Mouse (Mus musculus) heart, postnatal 14 days (tissue): ENCODE results near the gene Muc3. TPM values are rescaled to one million over a fixed set of nuclear protein-coding genes. Genes with fewer than 3 reads are reported as not detected.
"Not testable (repeated sequence)": the region's sequence is repeated elsewhere in the genome, so short reads cannot be mapped to it uniquely, and the experiment has no call there.

ENCODE experiments used
- DNase-seq, 2 experiments: peaks; one replicate each; pipeline ENCODE4 v3.0.0; 2021 to 2022
- intact Hi-C: fragments of 180-260 bp; cut with DNase I; formaldehyde crosslinking; loops from one replicate; pipeline ENCODE4 v1.15.1; 2025
- long read RNA-seq, 2 experiments: library from polyadenylated mRNA; stranded (forward); transcript quantifications; one replicate each; pipeline ENCODE4 v2.0.0; 2021
- total RNA-seq, 2 experiments: library from RNA; stranded (reverse); gene quantifications; 2 replicates each; pipeline ENCODE4 v1.2.3; 2021

The Muc3 gene
- total RNA-seq: not detected
- long read RNA-seq, experiment 1: 0 reads
- long read RNA-seq, experiment 2: 0 reads

DNA sequence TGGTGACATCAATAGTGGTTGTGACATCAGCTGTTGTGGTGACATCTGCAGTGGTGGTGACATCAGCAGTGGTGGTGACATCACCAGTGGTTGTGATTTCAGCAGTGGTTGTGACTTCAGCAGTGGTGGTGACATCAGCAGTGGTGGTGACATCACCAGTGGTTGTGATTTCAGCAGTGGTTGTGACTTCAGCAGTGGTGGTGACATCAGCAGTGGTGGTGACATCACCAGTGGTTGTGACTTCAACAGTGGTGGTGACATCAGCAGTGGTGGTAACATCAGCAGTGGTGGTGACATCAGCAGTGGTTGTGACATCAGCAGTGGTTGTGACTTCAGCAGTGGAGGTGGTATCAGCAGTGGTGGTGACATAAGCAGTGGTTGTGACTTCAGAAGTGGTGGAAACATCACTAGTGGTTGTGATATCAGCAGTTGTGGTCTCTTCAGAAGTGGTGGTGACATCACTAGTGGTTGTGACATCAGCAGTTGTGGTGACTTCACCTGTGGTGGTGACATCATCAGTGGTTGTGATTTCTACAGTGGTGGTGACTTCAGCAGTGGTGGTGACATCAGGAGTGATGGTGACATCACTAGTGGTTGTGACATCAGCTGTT, at the start of gene Muc3:
Gene Muc3 (minus strand): TSS at position 51 of the 611 bp plus-strand sequence.
- intact Hi-C loops: not testable (repeated sequence)

DNA sequence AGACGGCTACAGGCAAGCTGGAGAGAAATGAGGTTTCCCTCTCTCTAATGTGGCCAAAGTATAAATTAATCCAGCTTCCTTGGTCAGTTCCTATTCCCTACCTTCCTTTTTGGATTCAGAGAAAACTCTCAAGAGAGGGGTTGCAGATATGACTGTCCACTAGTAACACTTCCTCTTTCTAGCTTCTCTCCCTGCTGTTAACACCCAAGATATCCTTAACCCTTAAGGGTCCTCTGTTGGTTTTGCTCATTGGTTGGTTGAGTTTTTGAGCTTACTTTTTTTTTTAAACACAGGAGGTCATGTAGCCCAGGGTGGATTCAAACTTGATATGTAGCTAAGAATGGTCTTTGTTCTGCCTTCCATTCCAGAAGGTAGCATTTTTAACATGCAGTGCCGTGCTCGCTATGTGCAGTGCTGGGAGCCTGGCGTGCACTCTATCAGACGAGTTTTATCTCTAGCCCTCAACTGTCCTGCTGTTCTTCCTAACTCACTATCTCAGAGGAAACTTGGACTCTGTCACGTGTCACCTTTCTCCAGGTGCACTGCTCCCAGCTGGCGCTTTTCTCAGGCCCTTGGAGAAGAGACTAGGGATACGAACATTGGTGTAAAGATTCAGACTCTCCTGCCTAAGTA, 45.5 kb upstream of the Muc3 start:
- intact Hi-C loops: no loop called here
- no peak for DNase-seq

More for the DNA sequence above, at the start of gene Muc3:
- not testable (repeated sequence) for DNase-seq

DNA sequence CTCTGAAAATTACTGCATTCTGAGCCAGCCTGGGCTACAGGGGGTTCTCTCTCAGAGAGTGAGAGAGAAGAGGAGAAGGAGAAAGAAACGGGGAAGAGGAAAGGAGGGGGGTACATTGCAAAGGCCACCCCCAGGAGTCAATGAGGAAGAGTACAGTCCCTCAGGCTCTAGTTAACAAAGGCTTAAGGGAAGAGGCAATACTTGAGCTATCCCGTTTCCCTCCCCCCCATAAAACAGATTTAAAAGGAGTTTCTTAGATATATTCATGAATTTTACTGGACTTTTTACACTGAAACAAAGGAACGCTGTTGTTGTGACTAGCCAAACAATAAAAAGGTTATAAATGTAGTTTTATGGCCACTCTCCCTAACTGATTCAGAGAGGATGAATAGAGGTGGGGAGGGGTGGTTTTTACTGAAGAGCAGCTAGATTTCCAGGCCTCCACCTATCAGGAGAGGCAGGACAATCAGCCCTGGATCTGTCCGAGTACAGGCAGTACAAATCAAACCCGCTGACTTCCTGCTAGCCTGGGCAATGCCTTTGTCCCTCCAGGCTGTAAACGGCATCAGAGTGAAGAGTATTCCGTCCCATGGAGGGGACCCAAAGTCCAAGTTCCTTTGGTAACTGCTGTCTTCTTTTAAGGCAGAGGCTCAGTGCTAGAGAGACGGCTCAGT, 44.3 kb upstream of the Muc3 start:
- intact Hi-C loops: no loop called here
- DNase-seq: no peak

DNA sequence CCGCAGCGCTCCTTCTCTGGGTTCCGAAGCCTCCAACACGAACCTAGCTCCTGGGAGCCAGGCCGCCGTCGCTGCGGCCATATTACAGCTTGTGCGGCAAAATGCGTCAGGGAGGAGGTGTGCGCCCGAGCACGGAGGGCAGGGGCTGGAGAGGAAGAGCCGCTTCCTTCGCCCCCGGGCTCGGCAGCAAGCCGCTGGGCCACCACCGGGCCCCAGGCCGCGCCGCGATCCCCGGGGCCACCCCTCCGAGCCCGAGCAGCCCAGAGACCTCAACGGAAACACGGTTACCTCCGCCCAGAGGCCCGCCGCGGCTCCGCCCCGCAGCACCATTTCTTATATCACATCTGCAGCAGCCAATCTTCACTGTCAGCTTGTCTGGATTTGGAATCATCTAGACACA, 40.2 kb upstream of the Muc3 start:
- intact Hi-C loops: no loop called here
- peak in 1 of 2 experiments; percentile 16 for DNase-seq

DNA sequence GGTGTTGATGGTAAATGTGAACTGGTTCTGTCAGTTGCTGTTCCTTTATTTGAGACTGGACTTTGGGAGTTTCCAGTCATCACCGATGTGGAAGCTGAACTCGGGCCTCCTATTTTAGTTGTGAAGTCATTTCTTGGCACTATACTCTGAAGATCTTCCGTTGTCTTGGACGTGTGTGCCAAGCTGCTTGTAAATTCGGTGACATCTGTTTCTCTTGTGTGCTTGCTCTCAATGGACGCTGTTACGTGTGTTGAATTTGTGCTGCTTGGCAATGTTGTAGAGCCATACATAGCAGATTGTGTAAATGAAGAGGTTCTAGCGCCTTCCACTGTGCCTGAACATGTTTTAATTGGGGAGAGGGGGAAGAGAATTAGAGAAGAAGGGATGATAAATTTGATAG, 36.2 kb upstream of the Muc3 start:
- peak in 1 of 2 experiments; percentile 6 for DNase-seq
- intact Hi-C loops: no loop called here

DNA sequence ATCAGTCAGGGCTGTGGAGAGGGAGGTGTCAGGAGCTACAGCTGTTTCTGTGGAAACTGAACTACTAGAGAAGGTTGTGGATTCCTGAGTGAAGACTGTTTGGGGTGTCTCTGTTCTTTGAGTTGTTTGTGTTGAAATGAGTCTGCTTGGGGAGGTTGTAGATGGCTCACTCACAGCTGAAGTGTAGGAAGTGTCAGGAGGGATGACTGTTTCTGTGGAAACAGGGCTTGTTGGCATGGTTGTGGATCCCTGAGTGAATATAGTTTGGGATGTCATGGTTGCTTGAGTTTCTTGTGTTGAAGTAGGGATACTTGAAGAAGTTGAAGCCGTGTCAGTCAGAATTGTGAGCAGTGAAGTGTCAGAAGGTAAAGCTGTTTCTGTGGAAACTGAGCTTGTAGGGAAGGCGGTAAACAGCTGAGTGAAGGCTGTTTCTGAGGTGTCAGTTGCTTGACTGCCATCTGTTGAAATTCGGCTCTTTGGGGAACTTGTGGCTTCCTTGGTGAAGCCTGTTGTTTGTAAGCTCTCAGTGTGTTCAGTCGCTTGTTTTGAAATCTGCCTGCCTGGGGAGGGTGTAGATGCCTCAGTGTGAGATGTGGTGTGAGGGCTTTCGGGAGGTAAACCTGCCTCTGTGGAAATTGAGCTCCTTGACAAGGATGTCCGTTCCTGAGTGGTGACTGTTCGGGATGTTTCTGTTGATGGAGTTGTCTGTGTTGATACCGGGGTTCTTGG, 30.7 kb upstream of the Muc3 start:
- intact Hi-C loops: no loop called here
- DNase-seq: no peak

DNA sequence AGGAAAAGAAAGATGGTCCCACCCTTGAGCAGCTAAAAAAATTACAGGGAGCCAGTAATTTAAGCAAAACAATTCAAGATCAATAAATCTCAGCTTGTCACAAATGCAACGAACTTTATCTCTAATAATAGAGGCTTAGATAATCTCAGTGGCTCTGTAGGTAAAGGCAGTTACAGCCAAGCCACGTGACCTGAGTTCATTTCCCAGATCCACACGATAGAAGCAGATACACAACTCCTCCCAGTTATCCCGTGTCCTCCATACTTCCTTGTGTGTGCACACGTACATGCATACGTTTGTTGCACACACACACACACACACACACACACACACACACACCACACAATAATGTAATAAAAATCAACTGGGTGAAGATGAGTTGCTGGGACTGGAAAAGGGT, 24.8 kb upstream of the Muc3 start:
- intact Hi-C loops: no loop called here
- no peak for DNase-seq

DNA sequence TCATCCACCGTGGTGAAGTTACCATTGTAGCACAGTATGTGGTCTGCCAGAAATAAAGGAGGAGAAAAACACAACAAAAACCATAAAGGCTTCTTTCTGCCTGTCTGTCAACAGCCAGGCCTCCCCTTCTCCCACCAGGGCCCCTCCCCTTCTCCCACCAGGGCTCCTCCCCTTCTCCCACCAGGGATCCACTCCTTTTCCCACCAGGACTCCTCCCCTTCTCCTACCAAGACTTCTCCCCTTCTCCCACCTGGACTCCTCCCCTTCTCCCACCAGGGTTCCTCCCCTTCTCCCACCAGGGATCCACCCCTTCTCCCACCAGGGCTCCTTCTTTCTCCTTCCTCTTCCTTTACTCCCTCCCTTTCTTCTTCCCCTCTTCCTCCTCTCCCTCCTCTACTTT, 23.5 kb upstream of the Muc3 start:
- intact Hi-C loops: no loop called here
- no peak for DNase-seq

DNA sequence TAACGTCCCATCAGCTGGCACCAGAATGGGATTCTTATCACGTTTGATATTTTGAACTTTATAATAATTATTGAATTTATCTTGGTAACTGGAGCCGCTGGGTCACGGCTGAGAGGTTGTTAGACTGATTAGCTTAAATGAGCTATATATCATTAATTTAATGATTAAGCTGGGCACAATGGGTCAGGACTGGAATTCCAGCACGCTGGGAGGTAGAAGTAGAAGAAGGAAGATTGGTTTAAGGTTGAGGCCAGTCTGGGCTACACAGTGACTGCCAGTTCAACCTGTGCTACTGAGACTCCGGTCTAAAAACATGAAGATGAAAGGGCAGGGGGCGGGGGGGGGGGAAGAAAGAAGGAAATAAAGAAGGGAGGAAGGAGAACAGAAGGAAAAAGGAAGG, 22.4 kb upstream of the Muc3 start:
- intact Hi-C loops: no loop called here
- DNase-seq: no peak

DNA sequence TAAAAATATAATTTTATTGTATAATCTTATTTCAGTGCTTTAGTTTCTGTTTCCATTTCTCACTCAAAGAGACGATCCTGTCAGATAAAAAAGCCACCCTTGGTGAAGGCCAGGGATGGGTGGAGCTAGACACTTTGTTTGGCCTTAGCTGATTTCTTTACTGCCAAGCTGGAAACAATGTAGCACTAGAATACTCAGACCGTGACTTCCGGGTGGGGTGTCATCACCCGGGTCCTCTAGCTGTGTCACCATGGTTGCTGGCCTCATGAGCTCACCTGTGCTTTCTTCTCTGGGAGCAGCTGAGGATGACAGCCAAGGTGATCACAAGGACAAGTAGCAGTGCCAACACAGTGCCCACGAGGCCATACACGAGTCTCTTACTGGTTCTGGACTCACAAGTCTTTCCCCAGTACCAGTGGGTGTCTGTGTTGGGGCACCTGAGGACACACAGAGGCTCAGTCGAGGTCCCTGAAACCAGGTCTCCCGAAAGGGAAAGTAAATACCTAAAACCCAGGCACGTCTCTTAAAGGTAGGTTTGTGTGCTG, 21.8 kb upstream of the Muc3 start:
- no peak for DNase-seq
- intact Hi-C loops: no loop called here

DNA sequence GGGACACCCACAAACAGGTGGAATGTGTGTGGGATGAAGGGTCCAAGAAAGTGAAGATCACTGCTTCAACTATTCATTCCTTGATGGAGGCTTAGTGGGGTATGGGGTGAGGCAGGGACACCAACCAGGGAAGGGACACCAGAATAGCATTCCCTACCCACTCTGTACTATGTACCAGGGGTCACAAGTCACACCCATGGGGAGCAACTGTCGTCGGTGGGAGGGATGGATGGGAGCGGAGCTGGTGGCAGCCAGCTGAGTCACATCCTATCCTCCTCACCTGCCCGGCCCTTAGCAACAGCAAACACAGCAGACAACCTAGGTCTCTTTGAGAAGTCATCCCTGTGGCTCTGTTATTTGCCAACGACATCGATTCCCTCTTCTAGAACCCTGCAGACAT, 18.4 kb upstream of the Muc3 start:
- intact Hi-C loops: no loop called here
- DNase-seq: no peak

DNA sequence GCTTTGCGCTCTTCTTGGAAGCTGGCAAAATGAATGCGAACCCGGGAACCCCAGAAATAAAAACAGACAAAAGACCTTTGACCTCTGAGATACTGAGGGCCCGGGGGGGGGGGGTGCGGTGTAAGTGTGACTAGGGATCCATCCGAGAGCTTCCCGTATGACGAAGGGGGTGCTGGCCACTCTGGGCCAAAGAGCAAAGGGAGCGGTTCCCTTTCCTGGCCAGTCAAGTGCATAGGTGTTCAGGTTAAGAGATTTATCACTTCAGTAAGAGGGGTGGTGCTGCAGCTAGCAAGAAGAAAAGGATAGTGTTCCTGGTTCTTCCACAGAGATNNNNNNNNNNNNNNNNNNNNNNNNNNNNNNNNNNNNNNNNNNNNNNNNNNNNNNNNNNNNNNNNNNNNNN, 16.9 kb upstream of the Muc3 start:
- DNase-seq: no peak
- intact Hi-C loops: no loop called here

DNA sequence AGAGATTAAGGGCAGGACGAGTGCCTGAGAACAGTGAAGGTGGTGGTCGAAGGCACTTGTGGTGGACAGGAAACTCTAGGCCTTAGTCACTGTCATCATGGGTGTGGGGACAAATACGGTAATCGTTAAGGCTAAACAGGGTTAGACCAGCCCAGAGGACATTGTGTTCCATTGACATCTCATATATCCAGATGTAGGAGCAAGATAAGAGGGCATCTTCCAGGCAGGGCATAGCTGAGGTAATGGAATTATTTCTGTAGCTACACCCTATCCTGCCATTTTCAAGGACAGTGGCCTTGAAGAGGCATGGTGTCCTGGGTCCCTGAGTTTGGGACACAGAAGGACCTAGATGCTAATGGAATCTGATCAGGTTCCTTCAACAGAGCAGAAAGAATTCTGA, 12.7 kb upstream of the Muc3 start:
- no peak for DNase-seq
- intact Hi-C loops: no loop called here

DNA sequence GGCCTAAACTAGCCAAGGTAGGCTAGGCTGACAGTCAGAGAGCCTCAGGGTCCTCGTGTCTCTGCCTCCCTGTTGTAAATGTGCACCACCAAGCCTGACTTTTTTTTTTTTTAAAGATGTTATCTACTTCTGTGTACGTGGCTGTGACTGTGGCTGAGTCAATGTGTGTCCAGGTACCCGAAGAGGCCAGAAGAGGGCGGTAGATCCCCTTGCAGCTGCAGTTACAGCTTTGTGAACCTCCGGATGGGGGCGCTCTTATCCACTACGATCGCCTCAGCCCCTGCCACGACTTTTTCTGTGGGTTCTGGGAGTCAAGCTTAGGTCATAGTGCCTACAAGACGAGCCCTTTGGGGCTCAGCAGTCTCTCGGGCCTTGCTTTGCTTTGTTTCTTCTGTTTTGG, 10.3 kb upstream of the Muc3 start:
- intact Hi-C loops: no loop called here
- DNase-seq: peak; percentile 50 to 65

DNA sequence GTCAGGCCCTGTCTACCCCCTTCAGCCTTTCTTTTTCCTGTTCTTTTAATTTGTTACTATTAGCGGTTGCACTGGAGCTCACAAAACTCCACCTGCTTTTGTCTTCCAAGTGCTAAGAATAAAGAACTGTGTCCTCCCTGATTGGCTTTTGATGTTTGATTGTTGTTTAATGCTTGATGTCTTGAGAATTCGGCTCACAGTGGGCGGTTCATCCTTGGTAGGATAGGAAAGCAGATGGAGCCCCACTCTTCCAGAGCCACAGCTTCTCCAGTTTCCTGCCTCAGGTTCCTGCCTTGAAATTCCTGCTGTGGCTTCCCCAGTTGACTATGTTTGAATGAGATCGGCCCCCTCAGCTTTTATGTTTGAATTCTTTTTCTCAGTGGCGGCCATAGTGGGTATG, 4.2 kb upstream of the Muc3 start:
- DNase-seq: no peak
- intact Hi-C loops: no loop called here

DNA sequence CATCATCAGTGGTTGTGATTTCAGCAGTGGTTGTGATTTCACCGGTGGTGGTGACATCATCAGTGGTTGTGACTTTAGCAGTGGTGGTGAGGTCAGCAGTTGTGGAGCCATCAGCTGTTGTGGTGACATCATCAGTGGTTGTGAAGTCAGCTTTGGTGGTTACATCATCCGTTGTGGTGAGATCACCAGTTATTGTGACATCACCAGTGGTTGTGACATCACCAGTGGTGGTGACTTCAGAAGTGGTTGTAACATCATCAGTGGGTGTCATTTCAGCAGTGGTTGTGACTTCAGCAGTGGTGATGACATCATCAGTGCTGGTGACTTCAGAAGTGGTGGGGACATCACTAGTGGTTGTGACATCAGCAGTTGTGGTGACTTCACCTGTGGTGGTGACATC, 3.5 kb upstream of the Muc3 start:
- no peak for DNase-seq
- intact Hi-C loops: no loop called here

DNA sequence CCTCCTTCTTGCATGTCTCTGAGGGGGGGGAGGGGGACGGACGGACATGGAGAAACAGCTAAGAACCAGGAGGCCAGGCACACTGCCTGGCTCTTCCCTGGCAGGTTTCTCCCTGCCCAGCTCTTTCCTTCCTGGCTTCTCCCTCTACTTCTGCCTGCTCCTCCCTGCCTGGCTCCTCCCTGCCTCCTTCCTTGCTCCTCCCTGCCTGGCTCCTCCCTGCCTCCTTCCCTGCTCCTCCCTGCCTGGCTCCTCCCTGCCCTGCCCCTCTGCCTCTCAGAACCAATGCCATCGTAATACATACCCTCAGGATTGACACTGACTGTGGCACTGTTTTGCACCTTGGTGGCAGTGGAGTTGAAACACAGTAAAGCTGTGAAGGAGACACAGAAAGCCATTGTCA, 8.3 kb downstream of the Muc3 start:
- intact Hi-C loops: no loop called here
- DNase-seq: no peak

DNA sequence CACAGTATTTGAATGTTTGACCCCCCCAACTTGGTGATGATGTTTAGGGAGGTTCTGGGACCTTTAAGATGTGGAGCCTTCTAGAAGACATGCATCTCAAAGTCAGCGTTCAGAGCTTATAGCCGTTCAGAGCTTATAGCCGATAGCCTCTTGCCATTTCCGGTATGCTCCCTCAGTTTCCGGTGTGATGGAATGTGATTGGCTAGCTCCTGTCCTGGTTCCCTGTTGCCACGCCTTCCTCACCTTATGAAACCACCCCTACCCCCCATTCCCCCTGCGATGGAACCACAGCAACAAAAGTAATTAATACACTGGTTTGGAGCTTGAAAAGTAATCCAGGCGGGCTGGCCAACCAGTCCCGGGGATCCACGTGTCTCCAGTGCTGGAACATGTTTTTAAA, 10.1 kb downstream of the Muc3 start:
- DNase-seq: no peak
- intact Hi-C loops: loop anchor here (10.0 kb wide), 1 partner anchor 346 kb away; no protein-coding TSS in a partner anchor

DNA sequence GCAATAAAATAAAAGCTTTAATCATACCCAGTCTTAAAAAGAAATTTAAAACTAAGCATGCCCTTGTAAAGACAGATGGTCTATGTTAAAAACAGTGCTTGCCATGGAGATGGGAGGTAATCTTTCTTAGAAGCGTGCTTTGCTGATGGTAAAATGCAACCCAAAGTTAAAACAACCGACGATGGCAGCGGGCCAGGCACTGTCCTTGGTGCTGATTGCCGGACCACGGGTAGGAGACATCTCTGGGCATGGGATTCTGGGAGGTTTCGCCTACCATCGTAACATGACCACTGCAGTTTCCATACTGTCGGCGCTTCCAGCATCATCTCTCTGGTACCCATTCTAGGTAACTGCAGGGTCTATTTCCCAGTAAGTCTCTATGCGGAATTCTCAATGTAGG, 14.2 kb downstream of the Muc3 start:
- DNase-seq: peak; percentile 39 to 47
- intact Hi-C loops: loop anchor here (5.0 to 10.0 kb wide), 2 partner anchors 242 to 350 kb away; no protein-coding TSS in a partner anchor

DNA sequence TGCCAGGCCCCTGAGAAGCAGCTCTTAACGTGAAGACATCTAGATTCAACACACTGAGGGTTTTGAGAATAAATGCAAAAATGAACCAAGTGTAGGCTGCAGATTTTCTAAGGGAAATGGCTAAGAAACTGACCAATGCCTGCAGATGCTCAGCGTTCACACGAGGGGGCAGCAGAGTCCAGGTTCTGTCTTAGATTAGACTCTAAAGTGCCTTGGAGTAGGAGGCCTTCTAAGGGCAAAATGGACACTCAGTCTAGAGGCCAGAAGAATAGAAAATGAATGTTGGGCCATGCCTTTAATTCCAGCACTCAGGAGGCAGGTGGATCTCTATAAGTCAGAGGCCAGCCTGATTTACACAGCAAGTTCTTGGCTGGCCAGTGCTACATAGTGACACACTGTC, 17.6 kb downstream of the Muc3 start:
- peak; percentile 74 to 76 for DNase-seq
- intact Hi-C loops: loop anchor here (1.0 to 10.0 kb wide), 3 partner anchors 155 to 353 kb away; no protein-coding TSS in a partner anchor

DNA sequence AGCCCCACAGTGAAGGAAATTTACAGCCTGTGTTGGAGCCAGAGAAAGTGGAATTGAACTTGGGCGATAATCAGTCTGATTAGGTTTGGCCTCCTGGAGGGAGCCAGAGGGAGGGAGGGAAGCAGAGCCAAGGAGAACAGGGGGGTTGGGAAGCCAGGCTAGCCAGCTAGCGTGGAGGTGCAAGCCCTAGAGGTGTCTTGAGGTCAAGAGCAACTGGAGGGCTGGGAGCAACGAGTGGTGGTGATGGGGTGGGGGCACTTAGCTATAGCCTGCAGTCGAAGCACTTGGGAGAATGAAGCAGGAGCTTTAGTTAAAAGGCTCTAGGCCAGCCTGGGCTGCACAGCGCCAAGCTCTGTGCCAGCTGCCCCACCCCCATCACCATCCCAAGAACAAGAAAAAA, 19.8 kb downstream of the Muc3 start:
- no peak for DNase-seq
- intact Hi-C loops: no loop called here
